Mouse (Mus musculus) liver (tissue): ENCODE results near the gene 4930447C04Rik.
A peak's percentile ranks its signal among the peaks of the same experiment; 100 is the strongest.

Source experiments
- DNase-seq: peaks from one replicate; pipeline ENCODE4 v3.0.0-alpha.2; 2020; ENCODE audit warnings: mixed read lengths

Gene 4930447C04Rik

DNA sequence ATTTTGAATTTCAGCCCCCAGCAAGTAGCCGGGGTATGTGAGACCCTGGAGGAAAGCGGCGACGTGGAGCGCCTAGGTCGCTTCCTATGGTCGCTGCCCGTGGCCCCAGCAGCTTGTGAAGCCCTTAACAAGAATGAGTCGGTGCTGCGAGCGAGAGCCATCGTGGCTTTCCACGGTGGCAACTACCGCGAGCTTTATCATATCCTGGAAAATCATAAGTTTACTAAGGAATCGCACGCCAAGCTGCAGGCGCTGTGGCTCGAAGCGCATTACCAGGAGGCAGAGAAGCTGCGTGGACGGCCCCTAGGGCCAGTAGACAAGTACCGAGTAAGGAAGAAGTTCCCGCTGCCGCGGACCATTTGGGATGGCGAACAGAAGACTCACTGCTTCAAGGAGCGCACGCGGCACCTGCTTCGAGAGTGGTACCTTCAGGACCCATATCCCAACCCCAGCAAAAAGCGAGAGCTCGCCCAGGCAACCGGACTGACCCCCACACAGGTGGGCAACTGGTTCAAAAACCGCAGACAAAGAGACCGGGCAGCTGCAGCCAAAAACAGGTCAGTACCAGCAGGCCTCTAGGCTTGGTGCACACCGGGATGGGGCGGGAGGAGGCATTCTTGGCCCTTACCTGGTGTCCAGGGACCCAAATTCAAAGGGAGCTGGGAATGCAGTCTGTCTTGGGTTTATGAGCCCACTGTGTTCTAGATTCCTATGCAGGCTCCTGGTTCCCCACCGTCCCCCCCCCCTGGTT, at the start of gene 4930447C04Rik:
4930447C04Rik (minus strand) TSS at position 704 of the 751 bp plus-strand sequence.
- DNase-seq, result no peak

DNA sequence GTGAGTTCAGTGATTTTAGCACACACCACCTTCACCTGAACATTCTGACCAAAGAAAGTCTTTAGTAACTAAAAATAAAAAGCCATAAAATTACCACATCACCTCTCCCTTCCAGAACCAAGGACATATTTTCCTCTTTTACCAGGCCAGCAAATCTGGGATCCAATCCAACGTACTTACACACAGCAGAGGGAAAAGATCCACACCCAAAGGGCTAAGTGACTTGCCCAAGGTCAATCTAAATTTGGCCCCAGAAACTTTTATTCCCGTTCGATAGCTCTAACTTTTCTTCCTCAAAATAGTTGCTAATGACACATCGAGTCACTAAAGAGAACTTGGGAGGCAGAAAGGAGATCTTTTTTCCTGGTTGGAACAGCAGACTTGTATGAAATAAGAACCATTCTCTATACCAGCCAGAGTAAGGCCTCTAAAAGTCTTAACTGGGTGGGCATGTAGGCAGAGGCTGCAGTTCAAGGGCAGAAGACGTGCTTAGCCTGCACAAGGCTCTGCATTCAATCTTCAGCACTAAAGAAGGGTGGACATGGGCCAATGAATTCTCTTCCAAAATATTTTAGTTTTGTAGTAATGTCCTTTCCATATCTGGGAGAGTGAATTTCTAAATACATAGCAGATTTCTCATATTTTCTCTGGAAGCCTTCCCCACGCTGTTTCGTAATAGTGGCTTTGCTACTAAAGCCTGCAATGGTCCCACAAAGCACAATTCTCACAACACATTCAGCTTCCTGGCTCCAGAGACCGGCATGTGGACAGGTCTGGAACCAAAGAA, 42.7 kb upstream of the 4930447C04Rik start:
- DNase-seq, result no peak

DNA sequence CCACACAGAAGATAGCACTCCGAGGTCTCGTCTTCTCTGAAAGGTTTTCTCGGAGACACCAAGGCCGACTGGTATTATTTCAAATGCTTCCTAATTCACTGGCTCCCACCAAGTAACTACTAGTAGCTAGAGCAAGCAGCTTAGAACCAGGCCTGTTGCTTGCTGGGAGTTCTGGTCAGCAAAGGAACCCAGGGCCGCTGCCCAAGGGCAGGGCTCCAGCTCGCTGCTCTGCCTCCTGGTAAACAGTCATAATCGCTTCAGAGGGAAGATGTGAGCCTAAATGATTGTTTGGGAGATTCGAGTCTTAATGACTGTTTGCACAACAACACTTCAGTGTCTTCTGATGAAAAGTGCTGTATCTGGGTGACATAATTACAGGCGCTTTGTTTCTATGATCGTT, 42.0 kb upstream of the 4930447C04Rik start:
- DNase-seq, result no peak

DNA sequence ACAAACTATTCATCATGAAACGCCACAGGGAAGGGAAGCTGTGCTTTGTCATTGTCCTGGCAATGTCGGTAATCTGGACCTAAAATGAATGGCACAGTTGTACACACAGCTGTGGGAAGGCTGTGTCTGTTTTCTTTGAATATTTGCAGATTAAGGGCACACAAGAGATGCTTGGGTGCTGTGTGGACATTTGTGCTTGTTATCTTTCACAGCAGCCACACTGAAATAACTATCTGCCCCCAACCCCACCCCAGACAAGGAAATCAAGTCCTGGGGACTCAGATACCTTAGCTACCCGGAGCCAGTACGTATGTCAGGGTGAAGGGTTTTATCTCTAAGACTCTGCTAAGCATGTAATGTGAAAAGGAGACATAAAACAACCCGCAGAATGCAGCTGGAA, 38.7 kb upstream of the 4930447C04Rik start:
- no peak for DNase-seq

DNA sequence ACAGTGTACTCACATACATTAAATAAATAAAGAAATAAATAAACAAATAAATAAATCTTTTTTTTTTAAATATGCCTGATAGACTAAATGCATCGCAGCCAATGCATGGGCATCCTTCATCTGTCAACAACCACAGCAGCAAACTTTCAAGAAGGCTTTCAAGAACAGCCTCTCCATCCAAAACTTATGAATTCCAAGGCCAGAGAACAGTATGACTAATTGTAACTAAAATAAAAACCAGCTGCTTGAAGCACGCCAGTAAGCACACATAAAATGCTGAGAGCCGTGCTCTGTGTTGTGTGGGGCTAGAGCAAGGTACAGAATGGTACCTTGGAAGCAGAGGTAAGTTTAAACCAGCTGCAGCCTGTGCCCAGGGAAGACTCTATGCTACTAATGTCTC, 37.3 kb upstream of the 4930447C04Rik start:
- DNase-seq, result no peak

DNA sequence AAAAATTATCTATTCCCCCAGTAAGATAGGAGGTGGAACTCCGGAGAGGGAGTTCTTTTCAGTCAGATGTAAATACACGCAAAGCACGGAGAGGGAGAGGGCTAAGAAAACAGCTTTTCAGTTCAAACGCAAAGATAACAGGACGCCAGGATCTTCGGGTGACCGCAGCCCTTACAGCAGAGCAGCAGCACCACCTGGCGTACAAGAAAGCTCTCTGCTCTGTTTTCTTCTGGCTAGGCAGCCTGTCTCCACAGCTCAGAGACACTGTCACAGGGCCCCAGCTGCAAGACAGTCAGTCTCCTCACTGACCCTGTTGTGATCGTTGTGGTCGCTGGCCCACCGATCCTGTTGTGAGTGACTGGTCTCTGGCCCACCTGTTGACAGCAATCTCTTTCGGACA, 36.1 kb upstream of the 4930447C04Rik start:
- DNase-seq, result peak; percentile 70

DNA sequence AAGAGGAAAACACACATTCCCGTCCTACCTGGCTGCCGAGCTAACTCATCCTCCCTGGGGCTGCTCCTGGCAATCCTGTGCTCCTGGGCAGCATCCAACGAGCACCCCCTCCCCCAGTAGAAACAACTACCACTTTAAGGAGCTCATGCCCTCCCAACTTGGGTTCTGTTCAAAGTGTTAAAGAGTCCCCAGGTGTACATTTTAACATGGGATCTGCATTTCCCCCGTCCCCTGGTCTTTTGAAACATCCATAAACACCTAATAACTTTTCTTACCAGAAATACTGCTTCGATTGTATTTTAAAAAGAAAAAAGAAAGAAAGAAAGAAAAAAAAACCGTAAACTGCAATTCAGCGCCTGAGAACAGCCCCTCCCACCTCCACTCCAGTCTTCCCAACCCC, 35.6 kb upstream of the 4930447C04Rik start:
- DNase-seq, result no peak

DNA sequence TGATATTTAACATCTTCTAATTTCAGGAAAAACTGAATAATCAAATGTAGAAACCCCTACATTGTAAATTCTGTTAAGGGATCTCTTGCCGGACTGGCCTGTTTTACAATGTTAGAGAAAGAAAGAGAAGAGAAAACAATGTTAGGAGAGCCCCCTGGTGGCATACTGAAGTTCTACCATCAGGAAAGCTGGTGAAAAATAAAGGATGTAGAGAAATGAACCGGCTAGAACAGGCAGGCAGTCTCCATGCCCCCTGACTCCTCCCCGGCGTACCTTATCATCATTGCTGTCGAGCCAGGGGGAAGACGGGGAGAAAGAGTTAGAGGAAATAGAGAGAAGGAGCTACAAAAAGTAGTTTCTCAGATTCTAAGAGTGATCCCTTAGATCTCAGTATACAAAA, 32.6 kb upstream of the 4930447C04Rik start:
- peak; percentile 13 for DNase-seq

DNA sequence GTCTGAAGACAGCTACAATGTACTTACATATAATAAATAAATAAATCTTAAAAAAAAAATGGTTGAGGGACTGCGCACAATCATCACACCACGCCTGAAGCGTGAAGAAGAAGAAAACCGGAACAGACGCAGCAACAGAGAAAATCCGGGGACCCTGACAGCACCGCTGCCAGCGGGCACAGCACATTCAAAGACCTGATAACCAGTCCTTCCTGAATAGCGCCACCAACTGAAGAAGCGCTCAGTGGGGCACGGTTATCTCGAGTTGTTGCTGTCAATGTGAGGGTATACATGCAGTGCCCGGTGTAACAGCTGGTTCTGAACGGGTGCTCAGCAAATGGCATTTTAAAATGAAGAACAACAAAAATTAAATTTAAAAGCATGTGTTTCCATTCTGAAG, 30.0 kb upstream of the 4930447C04Rik start:
- no peak for DNase-seq

DNA sequence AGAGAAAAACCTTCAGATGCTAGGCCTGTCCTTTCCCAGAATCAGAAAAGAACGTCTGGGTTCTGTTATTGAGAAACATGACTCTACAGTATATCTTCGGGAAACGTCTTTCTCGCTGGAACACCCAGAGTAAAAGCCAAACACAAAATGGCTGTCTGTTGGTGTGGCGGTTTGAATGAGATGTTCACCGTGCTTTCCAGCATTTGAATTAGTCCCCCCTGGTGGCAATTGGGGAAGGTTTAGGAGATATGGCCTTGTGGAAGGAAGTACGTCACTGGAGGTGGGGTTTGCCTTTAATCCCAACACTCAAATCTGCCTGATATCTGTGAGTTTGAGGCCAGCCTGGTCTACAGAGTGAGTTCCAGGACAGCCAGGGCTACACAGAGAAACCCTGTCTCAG, 27.0 kb upstream of the 4930447C04Rik start:
- DNase-seq, result no peak

DNA sequence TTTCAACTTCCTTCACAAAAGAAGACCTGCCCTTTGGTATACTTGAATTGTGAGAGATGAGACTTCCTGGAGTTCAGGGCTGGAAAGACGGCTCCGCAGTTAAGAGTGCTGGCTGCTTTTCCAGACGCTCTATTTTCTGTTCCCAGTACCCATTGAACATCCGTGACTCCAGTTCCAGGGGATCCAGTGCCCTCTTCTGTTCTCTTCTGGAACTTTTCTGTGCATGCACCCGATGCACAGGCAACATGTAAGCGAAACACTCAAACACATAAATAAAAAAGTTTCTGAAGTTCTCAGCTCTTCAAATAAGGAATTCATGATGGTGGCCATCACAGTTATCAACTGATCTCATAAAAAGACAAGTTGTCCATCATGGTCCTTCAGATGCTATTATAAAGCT, 22.2 kb upstream of the 4930447C04Rik start:
- no peak for DNase-seq

DNA sequence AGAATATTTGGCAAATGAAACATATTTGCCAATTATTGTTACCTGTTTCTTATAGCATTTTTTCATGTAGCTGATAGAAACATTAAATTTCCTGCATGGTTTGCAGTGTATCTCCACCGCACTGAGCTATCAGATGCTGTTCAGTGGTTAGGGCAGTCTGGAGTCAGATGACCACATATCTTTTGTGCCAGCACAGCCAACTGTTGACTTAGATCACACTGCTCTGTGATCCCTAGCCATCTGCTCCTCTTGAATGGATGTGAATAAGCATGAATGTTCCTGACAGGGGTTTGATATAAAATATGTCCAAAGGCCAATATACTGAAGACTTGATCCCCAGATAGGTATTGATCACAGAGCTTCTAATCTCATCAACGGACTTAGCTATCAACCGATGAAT, 17.9 kb upstream of the 4930447C04Rik start:
- no peak for DNase-seq

DNA sequence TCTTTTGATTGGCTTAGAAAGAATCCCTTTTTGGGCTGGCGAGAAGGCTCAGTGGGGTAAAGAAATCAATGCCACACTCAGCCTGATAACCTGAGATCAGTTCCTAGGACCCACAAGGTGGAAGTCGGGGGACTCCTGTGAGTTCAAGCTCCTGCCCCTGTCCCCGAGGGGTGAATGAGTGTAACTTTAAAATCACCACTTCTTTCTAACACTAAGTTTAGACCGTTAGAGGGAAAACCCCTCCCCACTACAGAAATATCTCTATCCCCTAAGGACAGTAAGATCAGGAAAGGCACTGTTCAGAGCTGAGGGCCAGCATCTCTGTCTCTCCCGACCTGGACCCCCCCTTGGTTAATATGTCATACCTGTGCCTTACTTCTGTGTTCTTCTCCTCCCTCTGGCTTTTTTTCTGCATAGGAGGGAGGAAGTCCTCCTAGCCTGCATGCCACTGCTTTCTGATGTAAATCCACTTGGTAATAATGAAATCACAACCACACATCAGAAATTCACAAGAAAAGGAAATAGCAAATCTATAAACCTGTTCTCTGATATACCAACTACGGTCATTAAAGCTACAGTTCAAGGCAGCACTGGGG, 17.4 kb upstream of the 4930447C04Rik start:
- no peak for DNase-seq

DNA sequence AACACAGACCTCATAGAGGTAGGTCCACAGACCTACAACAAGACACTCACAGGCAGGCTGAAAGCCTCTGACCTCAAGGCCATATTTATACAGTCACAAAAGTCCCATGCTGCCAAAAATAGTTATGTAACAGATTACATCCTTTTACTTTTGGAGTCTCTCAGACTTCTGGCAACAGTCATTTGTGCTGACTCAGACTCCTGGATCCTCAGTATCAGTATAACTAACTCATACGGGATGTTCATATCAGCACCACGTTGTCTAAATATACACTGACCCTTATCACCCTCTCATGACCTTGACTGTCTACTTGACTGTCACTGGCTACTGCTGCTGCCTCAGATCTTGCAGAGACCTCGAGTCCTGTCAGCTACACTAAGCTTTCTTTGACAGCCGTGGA, 14.3 kb upstream of the 4930447C04Rik start:
- DNase-seq, result no peak

DNA sequence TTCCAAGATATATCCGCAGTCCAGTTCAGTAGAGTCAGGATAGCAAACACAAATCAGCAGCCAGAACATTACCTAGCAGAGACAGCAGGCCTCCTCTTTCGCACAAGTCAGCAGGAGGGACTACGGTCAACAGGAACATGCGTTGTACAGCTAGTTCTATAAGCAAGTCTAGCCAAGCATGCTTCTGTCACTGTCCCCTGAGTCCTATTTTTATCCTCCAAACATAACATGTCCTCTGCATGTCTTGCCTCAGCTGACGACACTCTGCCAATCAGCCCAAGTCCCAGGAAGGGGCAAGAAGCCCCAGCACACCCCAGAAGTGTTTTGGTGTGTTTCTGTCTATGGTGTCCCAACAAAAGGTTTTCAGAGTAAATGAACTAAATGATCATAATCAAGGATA, 13.3 kb upstream of the 4930447C04Rik start:
- no peak for DNase-seq

DNA sequence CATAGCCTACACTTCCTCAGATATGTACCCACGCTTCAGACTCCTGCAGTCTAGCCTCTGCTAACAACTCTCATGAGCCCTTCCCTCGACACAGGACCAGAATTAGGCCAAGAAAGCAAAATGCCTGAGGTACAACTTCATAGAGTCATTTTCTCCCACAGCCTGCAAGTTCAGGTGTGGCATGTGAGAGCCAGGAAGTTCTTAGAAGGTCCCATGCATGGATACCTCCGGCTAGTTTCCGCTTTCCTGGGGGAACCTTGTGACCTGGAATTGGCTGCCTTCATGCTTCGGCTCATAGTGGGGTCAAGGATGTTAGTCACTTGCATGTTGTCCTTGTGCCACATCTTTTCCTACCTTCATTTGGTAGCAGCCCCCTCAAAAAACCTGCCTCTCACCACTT, 12.5 kb upstream of the 4930447C04Rik start:
- no peak for DNase-seq

DNA sequence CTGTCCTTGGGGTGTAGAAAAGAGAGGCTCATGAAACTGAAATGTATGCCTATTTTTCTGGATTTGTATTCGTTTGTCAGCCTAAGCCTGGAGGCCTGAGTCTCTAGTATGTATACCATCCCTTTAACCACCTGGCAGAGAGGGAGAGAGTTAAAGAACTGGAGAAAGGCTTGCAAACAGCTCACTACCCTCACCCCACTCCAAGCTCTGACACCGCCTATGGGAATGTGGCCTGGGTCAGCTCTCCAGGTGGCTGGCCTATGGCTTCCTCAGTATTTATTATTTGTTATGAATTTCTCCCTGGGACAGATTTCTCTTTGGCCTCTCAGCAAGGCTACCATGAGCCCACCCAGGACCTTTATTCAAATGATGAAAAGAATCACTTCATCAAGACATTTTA, 6.8 kb upstream of the 4930447C04Rik start:
- no peak for DNase-seq

DNA sequence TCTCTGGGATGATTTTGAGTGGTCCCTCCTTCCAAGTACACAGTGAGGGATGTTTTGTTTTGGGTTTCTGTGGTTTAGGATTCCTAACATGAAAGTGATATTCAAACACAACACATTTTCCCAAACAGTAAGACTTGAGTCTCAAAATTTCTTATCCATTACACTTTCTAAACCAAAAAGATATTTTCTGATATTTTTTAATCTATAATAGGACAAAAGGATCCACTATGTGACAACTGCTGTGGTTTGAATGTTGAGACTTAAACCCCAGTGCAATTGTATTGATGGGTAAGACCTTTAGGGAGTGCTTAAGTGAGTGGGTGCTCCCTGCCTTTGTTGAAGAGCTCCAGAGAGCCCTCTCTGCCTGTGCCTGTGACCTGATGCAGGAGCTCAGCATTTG, 6.2 kb upstream of the 4930447C04Rik start:
- no peak for DNase-seq

DNA sequence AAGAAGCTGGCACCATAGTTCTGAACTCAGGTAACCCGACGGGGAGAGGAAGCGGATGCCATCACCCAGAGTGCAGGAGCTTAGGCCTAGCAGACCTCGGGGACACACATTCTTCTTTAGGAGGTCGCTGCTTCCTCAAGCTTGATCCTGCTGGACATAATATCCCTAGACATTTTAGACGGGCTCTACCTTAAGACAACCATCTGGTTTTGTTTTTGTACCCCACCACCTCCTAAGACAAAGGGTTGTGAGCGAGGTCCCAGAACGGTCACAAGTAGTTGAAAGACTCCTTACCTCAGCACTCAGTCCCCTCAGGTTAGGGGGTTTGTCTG, 5.5 kb upstream of the 4930447C04Rik start:
- no peak for DNase-seq

DNA sequence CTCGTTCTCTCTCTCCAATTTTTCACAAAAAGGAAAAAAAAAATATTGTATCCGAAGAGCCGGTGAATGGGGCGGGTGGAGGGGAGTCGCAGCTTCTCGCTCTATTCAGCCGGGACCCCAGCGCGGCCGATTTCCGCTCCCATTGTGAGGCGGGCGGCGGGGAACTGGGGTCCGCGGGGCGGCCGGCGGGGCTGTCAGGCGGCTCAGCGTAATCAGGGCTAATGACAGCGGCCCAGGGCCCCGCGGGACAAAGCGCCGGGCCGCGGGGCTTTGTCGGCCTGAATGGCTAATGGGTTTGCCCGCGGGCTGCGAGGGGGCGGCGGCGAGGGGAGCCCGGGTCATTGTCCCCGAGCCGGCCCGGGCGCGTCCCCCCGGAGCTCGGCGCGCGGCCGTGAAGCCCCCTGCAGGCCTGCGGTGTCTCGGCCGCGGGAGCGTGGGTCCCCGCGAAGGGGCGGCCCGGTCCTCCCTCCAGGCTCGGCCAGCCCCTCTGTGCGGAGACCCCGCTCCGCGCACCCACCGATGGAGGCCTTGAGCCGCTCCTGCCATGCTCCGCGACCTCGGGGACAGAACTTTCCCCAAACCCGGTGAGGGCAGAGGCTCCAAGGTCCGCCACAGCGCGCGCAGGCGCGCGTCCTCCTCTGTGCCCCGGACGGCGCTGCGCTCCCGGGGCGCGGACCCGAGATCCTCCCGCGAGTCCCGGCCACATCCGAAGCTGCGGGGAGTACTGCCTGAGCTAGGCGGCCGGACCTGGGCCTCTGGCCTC, 4.9 kb upstream of the 4930447C04Rik start:
- no peak for DNase-seq

DNA sequence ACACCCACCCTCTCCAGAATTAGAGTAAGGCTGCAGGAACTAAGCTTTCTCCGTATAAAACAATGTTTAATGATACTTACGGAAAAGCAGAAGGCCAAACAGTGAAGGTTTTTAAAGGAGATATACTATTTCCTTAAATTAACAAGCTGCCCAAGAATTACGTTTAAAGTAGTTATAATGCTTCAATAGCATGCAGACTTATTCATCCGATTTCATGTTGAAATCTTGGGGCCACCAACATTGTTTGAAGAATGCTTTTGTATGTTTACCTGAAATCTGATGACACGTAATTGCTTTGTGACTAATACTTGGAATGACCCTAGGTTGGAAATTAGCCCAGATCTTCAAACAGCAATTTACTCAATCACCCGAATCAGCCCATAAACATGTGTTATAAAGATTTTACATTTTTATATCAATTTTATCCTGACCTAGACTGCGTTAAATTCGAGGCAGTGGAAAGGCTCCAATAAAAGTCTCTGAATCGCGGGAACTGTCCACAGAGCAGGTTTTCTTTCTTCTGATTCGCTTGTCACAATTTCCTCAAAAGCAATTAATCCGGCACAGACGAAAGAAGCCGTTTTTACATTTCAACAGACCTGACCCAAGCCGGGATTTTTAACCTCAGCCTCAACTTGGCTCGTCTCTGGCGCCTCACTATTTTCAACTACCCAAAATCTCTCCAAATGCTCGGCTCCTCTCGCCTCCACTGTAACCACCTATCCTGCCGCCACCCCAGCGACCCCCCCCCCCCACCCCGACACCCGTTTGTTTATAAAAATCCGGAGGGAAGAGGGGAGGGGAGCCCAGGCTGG, 4.0 kb upstream of the 4930447C04Rik start:
- DNase-seq, result no peak

DNA sequence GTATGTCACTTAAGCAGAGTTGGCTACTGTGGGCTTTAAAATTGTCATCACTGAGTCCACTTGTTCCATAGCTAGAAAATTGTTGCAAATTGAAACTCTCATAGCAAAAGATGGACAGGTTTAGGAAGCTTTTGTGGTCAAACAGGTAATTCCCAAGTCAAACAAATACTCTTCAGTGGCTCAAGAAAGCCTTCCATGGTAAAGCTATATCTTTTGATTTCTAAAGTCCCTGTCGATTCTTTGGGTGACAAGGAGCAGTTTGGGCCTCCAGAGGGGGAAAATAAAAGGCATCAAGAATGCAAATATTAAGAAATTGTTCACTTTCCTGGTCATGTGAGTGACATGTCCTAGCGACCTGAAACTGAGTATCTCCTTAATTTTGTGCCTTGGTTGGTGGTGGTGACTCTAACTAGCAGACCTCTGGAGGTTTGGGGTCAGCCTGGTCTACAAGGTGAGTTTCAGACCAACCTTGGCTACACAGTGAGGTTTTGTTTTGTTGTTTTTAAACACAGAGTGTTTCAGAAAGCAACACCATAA, 3.1 kb upstream of the 4930447C04Rik start:
- DNase-seq, result no peak
